ENCODE assay signal across 31 mouse cellular contexts in genomic region chr2:30299966-30300365, GRCm38 (mm10). TPM values are rescaled to one million over a fixed set of nuclear protein-coding genes. Genes with fewer than 3 reads are reported as not detected.
"Had no signal": no experiment of that assay in that cellular context is flagged by ENCODE, and none has a peak within 500 bp of the region (broad histone marks: within the 10 kb centered on the region; RNA-seq: fewer than 3 reads in every experiment).

No protein-coding gene starts in this region.

- H3K9ac ChIP-seq: limb, embryonic 13.5 days; liver, embryonic 12.5 days; liver, embryonic 15.5 days; lung, embryonic 15.5 days; midbrain, embryonic 13.5 days; neural tube, embryonic 13.5 days had no signal

- H3K27ac ChIP-seq: layer of hippocampus, adult 2 months; limb, embryonic 10.5 days; limb, embryonic 13.5 days; liver, embryonic 12.5 days; liver, embryonic 15.5 days; lung, embryonic 15.5 days; midbrain, embryonic 10.5 days; midbrain, embryonic 13.5 days; neural tube, embryonic 13.5 days had no signal

- DNase-seq: kidney, adult 8-10 months; kidney, postnatal 10 days; layer of hippocampus, adult 9-11 months; liver; lung, adult 18-20 months; lung, postnatal 10 days; lung, postnatal 36 days; thymus, adult 18-20 months; thymus, postnatal 36 days had no signal

- ATAC-seq: liver, embryonic 12.5 days; midbrain, embryonic 13.5 days; midbrain, embryonic 16.5 days had no signal

- H3K4me3 ChIP-seq: layer of hippocampus, adult 2 months; limb, embryonic 10.5 days; limb, embryonic 13.5 days; liver, embryonic 12.5 days; liver, embryonic 15.5 days; lung, embryonic 15.5 days; megakaryocyte, embryonic 14.5 days; midbrain, embryonic 10.5 days; midbrain, embryonic 13.5 days; myocyte; neural tube, embryonic 13.5 days had no signal

- H3K27me3 ChIP-seq: limb, embryonic 13.5 days; liver, embryonic 12.5 days; liver, embryonic 15.5 days; lung, embryonic 15.5 days; megakaryocyte, embryonic 14.5 days; midbrain, embryonic 13.5 days; neural tube, embryonic 13.5 days had no signal

- H3K4me2 ChIP-seq: limb, embryonic 13.5 days; liver, embryonic 12.5 days; liver, embryonic 15.5 days; lung, embryonic 15.5 days; midbrain, embryonic 13.5 days; neural tube, embryonic 13.5 days had no signal

- H3K9me3 ChIP-seq: limb, embryonic 10.5 days; limb, embryonic 13.5 days; liver, embryonic 12.5 days; liver, embryonic 15.5 days; lung, embryonic 15.5 days; megakaryocyte, embryonic 14.5 days; midbrain, embryonic 10.5 days; midbrain, embryonic 13.5 days; neural tube, embryonic 13.5 days had no signal

- H3K4me1 ChIP-seq: limb, embryonic 10.5 days; limb, embryonic 13.5 days; liver, embryonic 12.5 days; liver, embryonic 15.5 days; lung, embryonic 15.5 days; megakaryocyte, embryonic 14.5 days; midbrain, embryonic 10.5 days; midbrain, embryonic 13.5 days; neural tube, embryonic 13.5 days had no signal

RNA-seq across cellular contexts. Expression of gene Gm28038, which starts 19.1 kb away (rescaled TPM):
- total RNA-seq: layer of hippocampus, adult 2 months; layer of hippocampus, postnatal 25 days; left cerebral cortex, adult 18-20 months; monocyte, adult 5-6 weeks; neutrophil, adult 5-6 weeks had no signal
- polyA plus RNA-seq: large intestine, adult 2 months; limb, embryonic 10.5 days; limb, embryonic 13.5 days; liver, embryonic 12.5 days; liver, embryonic 15.5 days; lung, embryonic 15.5 days; midbrain, embryonic 10.5 days; midbrain, embryonic 13.5 days; midbrain, embryonic 16.5 days; myocyte; neural tube, embryonic 13.5 days; small intestine, adult 2 months; spleen, adult 2 months; stomach, embryonic 16.5 days; testis, adult 2 months; urinary bladder, adult 2 months had no signal
